Mouse (Mus musculus) E14TG2a.4 (cell line): ENCODE data around the gene Lime1.

Experiments
- CTCF ChIP-seq: conservative IDR thresholded peaks from 2 replicates; pipeline ENCODE4 v1.5.1; 2014; ENCODE audit warnings: low read length
- POU5F1 ChIP-seq: IDR thresholded peaks from 2 replicates; pipeline ENCODE4 v1.6.1; 2014; ENCODE audit warnings: low read length, borderline replicate concordance

DNA sequence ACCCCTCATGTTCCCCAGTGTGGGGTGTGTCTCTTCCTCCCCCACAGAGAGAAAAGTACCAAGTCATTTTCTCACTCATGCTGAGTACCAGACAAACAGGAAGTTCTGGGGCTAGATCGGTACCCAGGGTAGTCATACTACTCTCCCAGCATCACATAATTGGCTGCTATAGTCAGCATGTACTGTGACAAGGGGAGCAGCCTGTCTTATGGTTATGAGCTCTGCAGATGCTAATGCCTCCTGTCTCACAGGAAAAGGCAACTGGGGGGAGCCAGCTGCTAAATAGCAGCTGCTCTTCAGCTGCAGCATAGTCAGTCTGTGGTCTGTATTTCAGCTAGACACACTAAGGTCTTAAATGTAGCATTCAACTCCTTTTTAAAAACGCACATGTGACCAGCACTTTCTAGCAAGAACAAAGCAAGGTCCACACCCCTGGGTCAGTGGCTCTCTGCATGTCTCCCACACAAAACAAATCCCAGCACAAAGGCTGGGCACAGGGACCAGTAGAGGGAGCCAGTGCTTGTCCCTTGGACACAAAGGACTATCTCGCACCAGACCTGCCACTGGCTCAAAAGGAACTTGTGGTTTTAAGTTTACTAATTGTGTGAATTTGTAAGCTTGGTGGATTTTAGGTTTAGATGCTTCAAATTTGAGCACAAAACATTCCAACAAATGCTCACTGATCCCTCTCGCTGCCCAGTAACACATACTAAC, 31.0 kb downstream of the Lime1 start:
- TF ChIP-seq CTCF (peak; percentile 36), POU5F1 (no peak)
